Mouse (Mus musculus): ENCODE results near the gene Cdkal1.

Gene Cdkal1

DNA sequence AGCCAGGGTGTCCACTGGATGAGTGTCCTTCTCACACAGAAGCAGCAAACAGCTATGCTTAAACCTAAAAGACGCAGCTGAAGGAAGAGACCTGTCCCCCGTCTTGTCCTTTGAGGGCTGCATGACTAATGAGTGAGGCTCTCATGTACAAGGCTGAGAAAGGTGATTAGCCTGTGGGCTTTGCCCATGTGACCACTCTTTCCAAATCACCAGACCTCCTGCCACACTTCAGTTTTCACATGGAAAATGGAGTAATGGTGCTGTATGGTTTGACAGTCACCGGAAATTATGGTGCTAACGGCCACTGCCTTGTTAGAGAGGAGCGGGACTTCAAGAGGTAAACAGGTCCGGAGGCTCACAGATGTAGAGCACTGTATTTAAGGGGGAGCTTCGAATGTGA lies 274.7 kb downstream of the Cdkal1 start:
- DNase-seq (ENCODE audit: extremely low spot score): no peak

DNA sequence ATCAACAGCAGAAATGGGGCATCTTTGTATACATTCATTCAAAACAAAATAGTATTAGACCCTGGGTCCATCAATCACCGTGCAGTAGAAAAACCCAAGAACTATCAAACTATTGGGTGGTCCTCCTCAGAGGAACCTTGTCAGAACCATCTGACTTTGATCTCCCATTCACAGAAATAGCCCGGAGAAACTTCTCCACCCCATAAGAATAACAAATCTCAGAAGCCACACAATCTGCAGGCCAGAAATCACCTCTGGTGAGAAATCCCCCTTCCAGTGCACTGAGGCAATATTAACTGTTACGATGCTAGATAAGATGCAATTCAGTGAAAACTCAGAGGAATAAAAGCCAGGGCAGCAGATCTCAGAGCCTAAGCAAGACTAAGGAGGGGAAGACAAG lies 275.5 kb downstream of the Cdkal1 start:
- DNase-seq (ENCODE audit: extremely low spot score): no peak

DNA sequence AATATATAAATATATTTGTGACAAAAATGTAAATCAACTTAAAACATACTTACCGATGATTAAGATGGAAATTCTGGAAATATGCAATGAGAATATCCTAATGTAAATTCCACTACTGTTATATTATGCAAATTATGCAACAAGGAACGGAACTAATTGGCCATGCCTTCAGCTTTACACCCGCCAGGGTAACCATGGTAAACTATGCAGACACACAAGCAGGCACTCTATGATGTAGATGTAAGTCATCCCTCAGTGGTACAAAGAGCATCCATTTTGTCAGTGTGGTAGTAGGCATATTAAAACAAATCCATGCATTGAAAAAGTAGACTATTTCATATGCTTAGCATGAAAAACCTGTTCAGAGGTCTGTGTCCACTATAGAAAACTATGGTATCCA lies 276.9 kb downstream of the Cdkal1 start:
- DNase-seq (ENCODE audit: extremely low spot score): no peak

GRCm38 (mm10) chr13:29574784-29575183 lies 280.7 kb downstream of the Cdkal1 start:
- DNase-seq (ENCODE audit: extremely low spot score): no peak

GRCm38 (mm10) chr13:29572477-29572876 lies 283.0 kb downstream of the Cdkal1 start:
- DNase-seq (ENCODE audit: extremely low spot score): no peak

DNA sequence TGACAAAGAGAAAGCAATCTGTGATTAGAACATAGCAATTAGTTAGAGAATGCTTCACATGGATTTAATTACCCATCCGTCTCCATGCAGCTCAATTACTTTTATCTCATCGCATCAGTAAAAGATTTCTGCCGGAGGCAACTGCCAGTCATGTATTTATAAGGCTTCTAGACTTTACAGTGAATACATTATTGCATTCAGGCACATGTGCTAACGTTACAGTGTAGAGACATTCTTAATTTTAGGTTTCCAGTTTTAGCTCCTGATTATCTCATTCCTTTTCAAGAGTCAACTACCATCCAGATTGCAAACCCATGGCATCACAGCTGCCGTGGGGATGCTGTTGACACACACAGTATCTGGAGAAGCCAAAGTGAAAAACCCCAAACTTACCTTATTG lies 289.8 kb downstream of the Cdkal1 start:
- DNase-seq (ENCODE audit: extremely low spot score): no peak

- DNase-seq (ENCODE audit: extremely low spot score): no peak
Observed at GRCm38 (mm10) chr13:29559188-29559587, 296.3 kb downstream of the Cdkal1 start.

- DNase-seq (ENCODE audit: extremely low spot score): no peak
Observed at GRCm38 (mm10) chr13:29555160-29555785, 300.2 kb downstream of the Cdkal1 start.

- no peak for DNase-seq (ENCODE audit: extremely low spot score)
Observed at GRCm38 (mm10) chr13:29553792-29554191, 301.7 kb downstream of the Cdkal1 start.

DNA sequence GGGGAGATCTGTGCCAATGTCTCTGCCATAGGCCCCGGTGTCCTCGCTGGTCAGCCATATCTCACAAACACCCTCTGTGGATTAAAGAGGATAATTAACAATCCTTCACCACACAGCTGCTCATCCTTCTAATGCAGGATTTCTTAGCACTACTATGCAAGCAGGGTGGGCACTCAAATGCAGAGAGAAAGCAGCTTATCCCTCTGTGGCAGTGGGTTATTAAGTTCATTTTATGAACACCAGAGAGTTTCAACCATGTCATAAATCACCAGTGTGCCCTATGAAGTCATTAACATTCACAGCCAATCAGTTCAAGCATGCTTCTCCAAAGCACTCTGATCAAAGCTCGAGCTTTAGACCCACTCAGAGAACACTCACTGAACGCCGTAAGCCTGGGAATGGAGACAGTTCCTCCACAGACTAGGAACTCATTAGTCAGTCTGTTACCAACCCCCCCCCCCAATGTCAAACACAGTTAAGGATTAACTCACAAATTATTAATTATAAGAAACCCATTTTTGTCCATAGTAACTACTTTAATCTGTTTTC lies 303.1 kb downstream of the Cdkal1 start:
- no peak for DNase-seq (ENCODE audit: extremely low spot score)

- DNase-seq (ENCODE audit: extremely low spot score): no peak
Observed at GRCm38 (mm10) chr13:29550886-29551285, 304.6 kb downstream of the Cdkal1 start.

DNA sequence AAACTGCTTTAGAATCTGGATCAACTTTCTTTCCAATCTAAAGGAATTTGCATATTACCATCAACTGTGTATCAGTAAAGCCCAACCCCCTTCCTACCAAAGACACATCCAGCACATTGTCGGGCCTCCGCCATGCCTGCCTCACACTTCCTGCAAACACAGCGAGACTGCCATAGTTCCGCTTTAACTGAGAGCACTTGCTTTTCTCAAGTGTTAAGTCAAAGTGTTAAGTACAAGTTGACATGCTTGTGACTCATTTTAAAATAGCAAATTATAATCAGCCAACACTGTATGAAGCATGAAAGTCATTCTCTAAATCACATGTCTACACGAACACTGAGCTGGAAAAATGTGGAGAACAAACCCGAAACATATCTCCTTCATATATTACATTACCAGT lies 305.3 kb downstream of the Cdkal1 start:
- no peak for DNase-seq (ENCODE audit: extremely low spot score)

- DNase-seq (ENCODE audit: extremely low spot score): no peak
Observed at GRCm38 (mm10) chr13:29549761-29550160, 305.7 kb downstream of the Cdkal1 start.

DNA sequence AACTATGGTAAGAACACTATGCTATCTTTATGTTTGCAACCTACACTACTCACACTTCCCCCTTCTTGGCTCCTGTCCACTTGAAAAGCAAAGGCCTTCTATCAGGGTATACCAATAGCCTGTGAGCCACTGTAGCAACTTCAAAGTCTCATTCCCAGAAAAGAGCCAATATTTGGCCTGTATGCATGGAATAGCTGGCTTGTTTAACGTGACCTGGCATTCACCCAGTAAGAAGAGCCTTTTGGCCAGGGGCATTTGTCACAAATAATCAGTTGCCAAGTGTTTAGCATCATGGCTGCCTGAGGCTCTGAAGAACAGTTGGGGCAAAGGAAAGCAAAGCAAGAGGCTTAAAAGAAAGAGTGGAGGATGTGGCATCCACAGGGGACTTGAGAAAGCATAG lies 317.6 kb downstream of the Cdkal1 start:
- no peak for DNase-seq (ENCODE audit: extremely low spot score)

DNA sequence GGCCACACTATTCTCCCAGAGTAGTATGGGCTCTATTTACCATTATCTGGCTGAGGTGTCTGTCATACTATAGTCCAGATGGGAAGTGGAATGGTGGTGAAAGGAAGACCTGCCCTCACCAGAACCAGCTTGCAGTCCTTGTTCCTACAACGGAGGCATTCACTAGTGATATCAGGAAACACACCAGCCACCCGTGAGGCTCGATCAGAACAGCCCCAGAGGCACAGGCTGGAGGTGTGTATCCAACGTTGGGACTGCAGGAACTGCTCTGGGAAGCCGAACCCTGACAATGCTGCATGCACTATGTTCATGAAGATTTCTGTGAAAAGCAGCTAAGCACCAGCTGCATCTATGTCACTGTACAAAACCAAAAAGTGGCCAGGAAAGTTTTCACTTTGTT lies 321.9 kb downstream of the Cdkal1 start:
- no peak for DNase-seq (ENCODE audit: extremely low spot score)

GRCm38 (mm10) chr13:29528344-29528743 lies 327.1 kb downstream of the Cdkal1 start:
- DNase-seq (ENCODE audit: extremely low spot score): no peak

- no peak for DNase-seq (ENCODE audit: extremely low spot score)
Observed at GRCm38 (mm10) chr13:29521321-29521720, 334.2 kb downstream of the Cdkal1 start.

DNA sequence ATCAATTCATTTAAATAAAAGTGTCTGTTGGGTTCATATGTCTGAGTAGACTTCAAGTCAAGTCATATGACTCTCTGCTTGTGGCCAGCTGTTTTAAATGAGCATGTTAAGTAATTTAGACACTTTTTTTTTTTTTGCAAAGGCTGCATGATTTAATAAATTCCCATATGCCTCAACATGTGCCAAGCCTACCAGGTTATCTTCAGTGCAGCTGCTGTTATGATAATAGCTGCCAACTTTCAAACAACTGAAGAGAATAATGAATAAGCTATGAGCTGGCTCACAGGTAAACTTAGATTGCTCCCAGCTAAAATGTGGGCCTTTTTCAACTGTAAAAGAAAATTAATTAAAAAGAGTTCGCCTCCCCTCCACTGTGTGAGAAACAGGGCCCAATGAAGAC lies 341.4 kb downstream of the Cdkal1 start:
- DNase-seq (ENCODE audit: extremely low spot score): no peak

GRCm38 (mm10) chr13:29504861-29505568 lies 350.5 kb downstream of the Cdkal1 start:
- no peak for DNase-seq (ENCODE audit: extremely low spot score)

GRCm38 (mm10) chr13:29503147-29504044 lies 352.1 kb downstream of the Cdkal1 start:
- no peak for DNase-seq (ENCODE audit: extremely low spot score)

GRCm38 (mm10) chr13:29502481-29503146 lies 352.9 kb downstream of the Cdkal1 start:
- no peak for DNase-seq (ENCODE audit: extremely low spot score)

DNA sequence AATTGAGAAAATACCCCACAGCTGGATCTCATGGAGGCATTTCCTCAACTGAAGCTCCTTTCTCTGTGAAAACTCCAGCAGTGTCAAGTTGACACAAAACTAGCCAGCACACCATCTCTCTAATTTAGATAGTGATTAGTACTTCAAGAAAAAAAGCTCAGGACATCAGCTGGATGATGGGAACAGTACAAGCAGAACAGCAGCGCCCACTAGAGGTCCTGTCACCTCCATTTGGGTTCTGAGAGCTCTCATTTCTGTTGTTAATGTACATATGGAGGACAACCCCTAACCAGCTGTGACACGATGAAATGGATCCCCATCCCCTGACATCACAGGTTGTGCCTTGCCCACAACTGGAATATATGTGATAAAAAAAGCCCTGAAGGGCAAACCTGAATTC lies 354.3 kb downstream of the Cdkal1 start:
- DNase-seq (ENCODE audit: extremely low spot score): no peak
